Mouse (Mus musculus) forebrain, embryonic 14.5 days (tissue): ENCODE measurements at regions not wholly inside any gene's neighbourhood (a gene's known extent, or its start where the extent isn't known, plus 50 kb on each side); places are given as distances from the start of the nearest gene placed in this dataset.

Source experiments
- ATAC-seq: fragments of 200-750 bp; cut with Nextera tagmentation; 2 replicates; pipeline ENCODE4 v1.8.0; 2017; ENCODE audit warnings: mild to moderate bottlenecking, moderate library complexity
- DNase-seq: peaks from one replicate; pipeline ENCODE4 v3.0.0-alpha.2; 2015; ENCODE audit warnings: low spot score
- H3K27ac ChIP-seq: fragments of 300-500 bp; sonication (generic); 2 replicates; pipeline ENCODE4 v1.5.1; 2014; ENCODE audit warnings: low read depth, mild to moderate bottlenecking, control low read depth, low read length, moderate library complexity
- H3K27me3 ChIP-seq: fragments of 300-500 bp; sonication (generic); replicated peaks from 2 replicates; pipeline ENCODE4 v1.6.1; 2014; ENCODE audit warnings: low read length, control low read depth, mixed read lengths; ENCODE audit not compliant: control insufficient read depth, insufficient read depth
- H3K36me3 ChIP-seq: fragments of 300-500 bp; sonication (generic); 2 replicates; pipeline ENCODE4 v1.6.1; 2014; ENCODE audit warnings: low read length, control low read depth; ENCODE audit not compliant: control insufficient read depth, insufficient read depth
- H3K4me1 ChIP-seq: fragments of 300-500 bp; sonication (generic); 2 replicates; pipeline ENCODE4 v1.6.1; 2014; ENCODE audit warnings: antibody characterized with exemption, low read length, control low read depth; ENCODE audit not compliant: control insufficient read depth, insufficient read depth
- H3K4me2 ChIP-seq: fragments of 300-500 bp; sonication (generic); 2 replicates; pipeline ENCODE4 v1.6.1; 2014; ENCODE audit warnings: mild to moderate bottlenecking, control low read depth, low read length
- H3K4me3 ChIP-seq: fragments of 300-500 bp; sonication (generic); 2 replicates; pipeline ENCODE4 v1.5.1; 2014; ENCODE audit warnings: low read depth, low read length, control low read depth
- H3K9ac ChIP-seq: fragments of 300-500 bp; sonication (generic); 2 replicates; pipeline ENCODE4 v1.6.1; 2014; ENCODE audit warnings: mild to moderate bottlenecking, low read length, control low read depth, moderate library complexity
- H3K9me3 ChIP-seq: fragments of 300-500 bp; sonication (generic); replicated peaks from 2 replicates; pipeline ENCODE4 v1.6.1; 2016; ENCODE audit warnings: low read length, control low read depth, mixed read lengths; ENCODE audit not compliant: control insufficient read depth
- WGBS: fragments of 180-500 bp; shearing (Covaris S2); extraction: QIAGEN DNeasy Blood & Tissue Kit; methylation state at CpG from one replicate; pipeline ENCODE4 v1.1.7; 2014; 5-methylcytosine and 5-hydroxymethylcytosine counted together

DNA sequence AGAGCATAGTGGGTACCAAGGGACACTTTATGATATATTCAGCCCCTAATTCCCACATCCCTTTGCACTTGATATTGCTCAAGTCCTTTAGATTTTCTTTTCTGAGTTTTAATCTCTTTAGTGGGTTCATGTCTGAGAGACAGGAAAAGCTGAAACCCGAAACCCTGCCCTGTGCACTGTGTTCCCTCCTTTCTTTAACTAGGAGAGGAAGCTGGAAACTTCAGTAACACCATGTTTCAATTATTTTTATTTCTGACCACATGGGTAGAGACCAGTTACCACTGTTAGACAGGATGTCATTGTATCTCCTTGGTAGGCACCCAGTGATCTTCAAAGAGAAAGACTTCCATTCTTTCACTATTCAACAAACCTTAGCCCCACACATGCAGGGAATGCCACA is 362.4 kb upstream of the Flrt2 start:
- DNase-seq, result no peak
- H3K9me3 ChIP-seq, result no peaks in the 10 kb centered on the region
- H3K9ac ChIP-seq, result no peak overlapping the region
- no peaks in the 10 kb centered on the region for H3K4me1 ChIP-seq
- ATAC-seq, result no peak
- no peaks in the 10 kb centered on the region for H3K27me3 ChIP-seq
- no peak overlapping the region for H3K4me2 ChIP-seq
- no peak overlapping the region for H3K27ac ChIP-seq
- no peaks in the 10 kb centered on the region for H3K36me3 ChIP-seq
- WGBS, result 55% methylated on average over 1 of the region's 1 CpGs
- H3K4me3 ChIP-seq, result no peak overlapping the region

DNA sequence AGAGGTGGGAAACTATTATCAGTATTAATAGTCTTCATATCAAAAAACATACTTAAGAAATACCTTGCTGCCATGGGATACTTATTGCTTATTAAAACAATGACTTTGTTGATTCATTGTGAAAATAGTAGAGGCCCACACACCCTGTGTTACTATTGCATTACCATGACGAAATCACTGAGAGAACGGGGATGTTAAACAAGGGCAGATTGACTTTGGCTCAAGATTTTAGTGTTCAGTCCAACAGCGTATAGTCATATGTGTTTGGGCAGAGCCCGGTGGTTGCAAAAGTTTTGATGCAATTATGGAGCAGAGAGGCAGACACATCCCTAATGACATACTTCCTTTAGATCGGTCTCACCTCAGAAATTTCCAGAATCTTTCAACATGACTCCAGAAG is 344.2 kb upstream of the Flrt2 start:
- H3K27ac ChIP-seq, result no peak overlapping the region
- H3K9me3 ChIP-seq, result no peaks in the 10 kb centered on the region
- ATAC-seq, result no peak
- 96% methylated on average over 5 of the region's 5 CpGs for WGBS
- no peaks in the 10 kb centered on the region for H3K27me3 ChIP-seq
- no peaks in the 10 kb centered on the region for H3K4me1 ChIP-seq
- H3K4me3 ChIP-seq, result no peak overlapping the region
- no peak for DNase-seq
- no peak overlapping the region for H3K9ac ChIP-seq
- no peaks in the 10 kb centered on the region for H3K36me3 ChIP-seq
- no peak overlapping the region for H3K4me2 ChIP-seq

DNA sequence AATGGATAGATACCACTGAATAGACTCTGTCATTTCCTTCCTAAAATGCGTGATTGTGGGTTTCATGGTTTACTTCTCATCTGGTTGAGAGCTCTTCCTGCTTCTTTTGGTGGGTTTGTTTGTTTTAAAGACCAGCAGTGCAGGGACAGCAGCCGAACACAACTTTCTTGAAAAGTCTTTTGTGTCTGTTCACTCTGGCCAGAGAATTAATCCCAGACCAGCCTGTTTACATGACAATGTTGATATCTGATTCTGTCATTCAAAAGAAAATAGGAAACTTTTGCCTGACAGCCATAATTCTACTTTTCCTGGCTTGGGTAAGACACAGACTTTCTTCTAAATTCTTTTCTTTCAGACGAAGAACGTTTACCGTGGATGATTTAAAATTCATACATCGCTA is 336.9 kb upstream of the Flrt2 start:
- Histone ChIP-seq H3K36me3 (no peaks in the 10 kb centered on the region), H3K9me3 (no peaks in the 10 kb centered on the region), H3K9ac (no peak overlapping the region), H3K4me2 (no peak overlapping the region), H3K4me3 (no peak overlapping the region), H3K27ac (no peak overlapping the region), H3K4me1 (peaks cover 4% of the 10 kb centered on the region; the same call in 1 of the 2 replicates), H3K27me3 (no peaks in the 10 kb centered on the region)
- 6% methylated on average over 6 of the region's 6 CpGs for WGBS
- DNase-seq, result no peak
- no peak for ATAC-seq

DNA sequence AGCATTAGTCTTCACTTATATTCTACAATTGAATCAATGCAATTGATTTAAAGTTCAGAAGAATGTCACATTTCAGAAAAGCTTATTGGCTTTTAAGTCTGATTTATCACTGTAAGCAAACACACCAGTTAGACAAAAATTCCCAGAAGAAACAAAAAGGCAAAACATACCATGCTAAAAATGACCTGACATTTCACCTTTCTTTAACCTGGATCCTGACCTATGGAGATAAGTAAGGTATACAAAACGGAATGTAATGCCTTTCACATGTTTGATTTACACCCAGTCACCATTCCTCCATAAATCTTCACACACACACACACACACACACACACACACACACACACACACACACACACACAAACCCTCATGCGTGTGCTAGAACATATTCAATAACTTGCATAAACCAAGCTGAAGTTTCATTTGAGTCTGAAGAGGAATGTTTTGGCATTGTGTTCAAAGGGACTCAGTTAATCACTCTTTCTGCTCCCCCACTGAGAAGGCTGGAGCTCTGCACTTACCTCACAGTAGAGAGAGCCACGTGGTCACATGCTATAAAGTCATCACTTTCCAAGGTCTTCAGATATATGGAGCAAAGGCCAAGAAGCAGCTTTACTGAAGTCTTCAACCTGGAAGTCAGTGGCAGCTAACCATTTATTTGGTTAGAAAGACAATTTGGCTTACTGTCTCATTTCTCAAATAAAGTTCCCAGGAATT is 307.6 kb upstream of the Flrt2 start:
- Histone ChIP-seq H3K4me2 (no peak overlapping the region), H3K4me3 (no peak overlapping the region), H3K27ac (no peak overlapping the region), H3K9me3 (no peaks in the 10 kb centered on the region), H3K36me3 (no peaks in the 10 kb centered on the region), H3K4me1 (no peaks in the 10 kb centered on the region), H3K27me3 (no peaks in the 10 kb centered on the region), H3K9ac (no peak overlapping the region)
- ATAC-seq (no peak), DNase-seq (no peak)
- 42% methylated on average over 3 of the region's 3 CpGs for WGBS

DNA sequence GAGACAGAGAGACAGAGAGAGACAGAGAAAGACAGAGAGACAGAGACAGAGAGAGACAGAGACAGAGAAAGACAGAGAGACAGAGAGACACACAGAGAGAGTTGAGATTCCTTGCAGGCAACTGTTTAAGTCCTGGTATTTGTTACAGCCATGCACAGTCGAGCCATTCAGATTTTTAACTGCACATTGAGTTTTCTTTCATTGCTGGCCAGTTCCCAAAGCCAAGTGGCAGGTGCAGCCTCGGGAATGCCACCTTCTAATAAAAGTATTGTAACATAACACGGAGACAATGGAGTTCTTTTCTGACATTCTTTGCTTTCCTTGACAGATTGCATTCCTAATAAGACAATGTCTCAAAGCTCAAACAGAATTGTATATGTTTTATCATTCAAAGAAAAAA is 306.3 kb upstream of the Flrt2 start:
- no peak overlapping the region for H3K9ac ChIP-seq
- 51% methylated on average over 3 of the region's 3 CpGs for WGBS
- no peaks in the 10 kb centered on the region for H3K4me1 ChIP-seq
- no peaks in the 10 kb centered on the region for H3K27me3 ChIP-seq
- no peak overlapping the region for H3K4me2 ChIP-seq
- no peak overlapping the region for H3K4me3 ChIP-seq
- no peak for DNase-seq
- no peak for ATAC-seq
- H3K9me3 ChIP-seq, result no peaks in the 10 kb centered on the region
- no peaks in the 10 kb centered on the region for H3K36me3 ChIP-seq
- H3K27ac ChIP-seq, result no peak overlapping the region

DNA sequence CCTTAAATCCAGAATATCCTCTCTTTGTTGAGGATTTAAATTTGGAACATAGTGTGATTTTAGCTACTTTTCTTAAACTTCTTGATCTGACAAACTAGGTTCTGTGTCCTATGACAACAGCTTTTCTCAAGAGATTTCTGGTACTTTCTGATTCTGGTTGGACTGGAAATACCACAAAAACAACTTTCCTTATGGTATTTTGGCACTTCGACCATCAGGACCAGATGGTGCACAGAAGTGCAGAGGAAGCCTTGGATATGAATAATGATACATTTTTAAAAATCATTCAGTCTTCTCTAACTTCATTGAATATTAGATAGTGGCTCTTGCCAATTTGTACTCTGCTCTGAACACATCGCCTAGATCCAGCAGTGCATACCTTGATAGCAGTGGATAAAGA is 303.8 kb upstream of the Flrt2 start:
- H3K4me3 ChIP-seq, result no peak overlapping the region
- peak; percentile 33; the same call in 1 of the 2 replicates for ATAC-seq
- no peak overlapping the region for H3K27ac ChIP-seq
- H3K27me3 ChIP-seq, result no peaks in the 10 kb centered on the region
- WGBS, result 80% methylated on average over 2 of the region's 2 CpGs
- peak; percentile 66 for DNase-seq
- H3K4me1 ChIP-seq, result peaks cover 4% of the 10 kb centered on the region; the same call in 1 of the 2 replicates
- no peak overlapping the region for H3K4me2 ChIP-seq
- no peak overlapping the region for H3K9ac ChIP-seq
- H3K9me3 ChIP-seq, result no peaks in the 10 kb centered on the region
- no peaks in the 10 kb centered on the region for H3K36me3 ChIP-seq

DNA sequence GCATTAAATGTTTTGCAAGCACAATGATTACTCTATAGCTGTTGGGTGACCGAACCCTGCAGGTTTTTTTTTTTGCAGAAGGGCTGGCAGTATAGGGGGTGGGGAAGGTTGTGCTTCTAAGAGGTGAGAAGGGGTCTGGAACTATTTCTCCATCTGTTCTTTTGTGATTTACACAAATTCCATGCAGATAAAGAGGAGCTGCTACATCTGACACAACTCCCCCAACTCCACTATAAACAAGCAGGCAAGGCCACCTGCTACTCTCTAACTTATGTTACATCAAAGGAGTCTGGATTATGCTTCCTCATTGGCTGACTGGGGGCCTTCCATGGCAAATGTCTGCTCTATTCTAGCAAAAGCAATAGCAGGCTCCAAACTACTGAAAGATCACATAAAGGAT is 299.2 kb upstream of the Flrt2 start:
- no peak overlapping the region for H3K4me3 ChIP-seq
- no peak overlapping the region for H3K4me2 ChIP-seq
- H3K4me1 ChIP-seq, result peaks cover 4% of the 10 kb centered on the region; the same call in 1 of the 2 replicates
- H3K36me3 ChIP-seq, result no peaks in the 10 kb centered on the region
- DNase-seq (peak; percentile 75), ATAC-seq (peak; percentile 87)
- no peaks in the 10 kb centered on the region for H3K27me3 ChIP-seq
- no peaks in the 10 kb centered on the region for H3K9me3 ChIP-seq
- H3K9ac ChIP-seq, result no peak overlapping the region
- 44% methylated on average over 1 of the region's 1 CpGs for WGBS
- peak overlapping the region; percentile 61 for H3K27ac ChIP-seq

DNA sequence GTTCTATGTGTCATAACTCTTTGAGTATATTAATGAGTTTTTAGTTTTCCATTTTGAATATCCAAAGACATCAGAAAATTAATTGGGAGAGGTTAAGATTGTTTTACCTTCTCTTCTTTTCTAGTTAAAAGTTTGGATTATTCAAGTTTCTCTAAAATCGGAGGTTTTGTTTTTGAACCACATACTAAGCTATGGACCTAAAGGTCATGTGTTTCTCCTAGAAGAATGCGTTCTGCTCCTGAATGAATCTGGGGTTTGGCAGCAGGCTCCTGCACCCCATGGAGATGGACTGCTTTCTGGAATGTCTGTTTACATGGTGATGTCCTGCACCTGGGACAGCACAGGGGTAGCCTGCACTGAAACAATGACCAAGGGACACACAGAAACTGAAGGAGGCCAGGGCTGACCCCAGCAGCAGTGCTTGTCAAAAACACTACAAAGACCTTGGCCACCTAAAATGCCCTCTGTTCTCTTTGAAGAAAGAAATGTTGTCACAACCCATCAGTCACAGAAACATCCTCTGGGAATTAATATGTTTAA is 297.0 kb upstream of the Flrt2 start:
- no peak overlapping the region for H3K27ac ChIP-seq
- ATAC-seq (no peak), DNase-seq (no peak)
- H3K36me3 ChIP-seq, result no peaks in the 10 kb centered on the region
- WGBS, result 79% methylated on average over 2 of the region's 2 CpGs
- peaks cover 4% of the 10 kb centered on the region; the same call in 1 of the 2 replicates for H3K4me1 ChIP-seq
- H3K4me2 ChIP-seq, result no peak overlapping the region
- H3K4me3 ChIP-seq, result no peak overlapping the region
- H3K27me3 ChIP-seq, result no peaks in the 10 kb centered on the region
- H3K9me3 ChIP-seq, result no peaks in the 10 kb centered on the region
- H3K9ac ChIP-seq, result no peak overlapping the region

DNA sequence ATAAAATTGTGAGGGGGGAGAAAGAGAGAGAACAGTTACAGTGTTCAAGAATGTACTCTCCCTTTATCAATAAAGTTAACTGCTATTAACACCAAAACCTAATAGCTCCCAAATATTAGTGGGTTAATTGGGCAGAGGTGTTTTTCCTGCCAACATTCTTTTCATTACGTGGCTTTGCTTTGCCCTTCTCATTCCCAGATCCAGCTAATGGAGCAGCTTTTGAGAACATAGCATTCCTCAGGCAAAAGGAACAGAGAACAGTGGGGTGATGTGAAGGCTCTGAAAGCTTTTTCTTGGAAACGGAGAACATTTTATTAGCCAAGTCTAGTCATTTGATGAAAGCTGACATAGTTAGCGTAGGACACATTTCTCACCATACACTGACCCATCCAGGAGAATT is 271.2 kb upstream of the Flrt2 start:
- H3K27ac ChIP-seq, result no peak overlapping the region
- H3K9ac ChIP-seq, result no peak overlapping the region
- no peaks in the 10 kb centered on the region for H3K4me1 ChIP-seq
- H3K36me3 ChIP-seq, result no peaks in the 10 kb centered on the region
- H3K9me3 ChIP-seq, result no peaks in the 10 kb centered on the region
- no peak overlapping the region for H3K4me2 ChIP-seq
- no peaks in the 10 kb centered on the region for H3K27me3 ChIP-seq
- no peak overlapping the region for H3K4me3 ChIP-seq
- peak; percentile 12 for DNase-seq
- no peak for ATAC-seq
- 64% methylated on average over 3 of the region's 3 CpGs for WGBS
